Mouse (Mus musculus) small intestine, adult 10 weeks (tissue): Measurements from ENCODE around the gene Cenpi. TPM values are rescaled to one million over a fixed set of nuclear protein-coding genes. Genes with fewer than 3 reads are reported as not detected.

Experiments
- polyA plus RNA-seq: library from polyadenylated mRNA; stranded (reverse); fragments of 350-450 nt; fragmentation: Illumina TruSeq; extraction: RNeasy Lipid Tissue Mini Kit (QIAGEN cat#74804); gene quantifications from one replicate; pipeline ENCODE4 v1.2.3, GENCODE M21; 2014; ENCODE audit warnings: low replicate concordance

Gene Cenpi
- polyA plus RNA-seq, result 7.5 TPM

DNA sequence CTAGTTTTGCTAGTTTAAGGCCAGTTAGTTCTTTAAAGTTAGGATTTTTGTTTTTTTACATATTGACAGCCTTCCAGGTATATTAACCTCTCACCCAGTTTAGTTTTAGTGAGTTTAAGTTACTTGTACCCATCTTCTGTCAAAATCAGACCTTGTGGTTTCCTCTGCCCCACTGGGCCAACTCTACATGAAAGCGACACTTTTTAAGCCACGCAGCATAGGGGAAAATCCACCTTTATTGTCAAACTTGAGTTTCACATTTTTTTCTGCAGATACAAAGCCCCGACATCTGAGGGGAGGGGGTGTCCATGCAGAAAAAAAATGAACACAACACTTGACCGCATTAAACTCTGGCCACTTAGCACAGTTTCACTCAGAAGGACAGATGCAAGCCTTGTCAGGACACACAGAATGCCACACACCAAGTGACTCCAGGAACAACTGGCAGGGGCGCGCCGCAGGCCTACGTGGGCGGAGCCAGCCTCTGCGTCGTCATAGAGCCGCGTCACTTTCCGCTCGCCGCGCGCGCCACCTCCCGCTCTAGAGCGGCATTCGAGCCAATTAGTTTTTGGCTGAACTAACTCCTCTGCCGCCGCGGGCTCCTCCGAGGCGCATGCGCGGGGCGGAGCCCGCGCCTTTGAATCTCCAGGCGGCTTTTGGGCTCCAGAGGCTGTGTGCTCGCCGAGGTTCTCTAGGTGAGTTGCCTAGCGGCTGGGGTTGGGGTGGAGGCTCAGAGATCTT is at the start of gene Cenpi:
TSS of gene Cenpi (plus strand) at position 551 of the 741 bp plus-strand sequence.

GRCm38 (mm10) chrX:134276275-134277160 is 31.4 kb upstream of the Cenpi start, which contains the start of gene Trmt2b:
Gene Trmt2b (minus strand): TSS chrX:134276984.

GRCm38 (mm10) chrX:134403863-134404583 is 96.1 kb downstream of the Cenpi start, which contains the start of gene Drp2:
Gene Drp2 (plus strand): TSS chrX:134404551.

Other genes with a start within 250 kb of the Cenpi start
- 47.0 TPM for gene Cstf2, start 248.9 kb upstream of the Cenpi start, polyA plus RNA-seq
- gene Xkrx, start 146.0 kb upstream of the Cenpi start, polyA plus RNA-seq, result 0.33 TPM
- not detected for gene Arl13a, start 120.6 kb upstream of the Cenpi start, polyA plus RNA-seq
- 0.30 TPM for gene Nox1, start 86.1 kb upstream of the Cenpi start, polyA plus RNA-seq
- gene Trmt2b, start 31.1 kb upstream of the Cenpi start, polyA plus RNA-seq, result 53.5 TPM
- 2.6 TPM for gene Tmem35a, start 12.9 kb upstream of the Cenpi start, polyA plus RNA-seq
- 0.41 TPM for gene Drp2, start 96.5 kb downstream of the Cenpi start, polyA plus RNA-seq
- not detected for gene Taf7l, start 168.4 kb downstream of the Cenpi start, polyA plus RNA-seq
- 150 TPM for gene Timm8a1, start 233.8 kb downstream of the Cenpi start, polyA plus RNA-seq